Mouse (Mus musculus) cerebellum, postnatal 36 days (tissue): ENCODE data around the gene Gna14.

Experiments used
- DNase-seq, 2 experiments: peaks; one replicate each; pipeline ENCODE4 v3.0.0; 2021 to 2022; ENCODE audit warnings: mixed read lengths in 2 of 2

The Gna14 gene

GRCm38 (mm10) chr19:16457127-16457526 is 21.6 kb downstream of the Gna14 start:
- no peak for DNase-seq

- DNase-seq = no peak
Measured at GRCm38 (mm10) chr19:16459317-16459716, 23.8 kb downstream of the Gna14 start.

GRCm38 (mm10) chr19:16460292-16460691 is 24.7 kb downstream of the Gna14 start:
- no peak for DNase-seq

- no peak for DNase-seq
Measured at GRCm38 (mm10) chr19:16460831-16461230, 25.3 kb downstream of the Gna14 start.

- no peak for DNase-seq
Measured at GRCm38 (mm10) chr19:16462461-16462860, 26.9 kb downstream of the Gna14 start.

GRCm38 (mm10) chr19:16464730-16465129 is 29.2 kb downstream of the Gna14 start:
- no peak for DNase-seq

- no peak for DNase-seq
Measured at GRCm38 (mm10) chr19:16468756-16469374, 33.3 kb downstream of the Gna14 start.

GRCm38 (mm10) chr19:16472655-16473054 is 37.1 kb downstream of the Gna14 start:
- no peak for DNase-seq

GRCm38 (mm10) chr19:16477314-16477946 is 41.9 kb downstream of the Gna14 start:
- DNase-seq = no peak

- DNase-seq = no peak
Measured at GRCm38 (mm10) chr19:16478186-16478607, 42.6 kb downstream of the Gna14 start.

- no peak for DNase-seq
Measured at GRCm38 (mm10) chr19:16482047-16482446, 46.5 kb downstream of the Gna14 start.

- DNase-seq = no peak
Measured at GRCm38 (mm10) chr19:16484237-16484636, 48.7 kb downstream of the Gna14 start.

GRCm38 (mm10) chr19:16484671-16485070 is 49.1 kb downstream of the Gna14 start:
- no peak for DNase-seq

GRCm38 (mm10) chr19:16490756-16491155 is 55.2 kb downstream of the Gna14 start:
- no peak for DNase-seq

GRCm38 (mm10) chr19:16491497-16491896 is 55.9 kb downstream of the Gna14 start:
- DNase-seq = no peak

- no peak for DNase-seq
Measured at GRCm38 (mm10) chr19:16492453-16492852, 56.9 kb downstream of the Gna14 start.

- no peak for DNase-seq
Measured at GRCm38 (mm10) chr19:16494816-16495516, 59.4 kb downstream of the Gna14 start.

- no peak for DNase-seq
Measured at GRCm38 (mm10) chr19:16496016-16496415, 60.5 kb downstream of the Gna14 start.

GRCm38 (mm10) chr19:16502054-16502453 is 66.5 kb downstream of the Gna14 start:
- DNase-seq = no peak

GRCm38 (mm10) chr19:16506711-16507364 is 71.3 kb downstream of the Gna14 start:
- DNase-seq = no peak

GRCm38 (mm10) chr19:16510343-16511080 is 75.0 kb downstream of the Gna14 start:
- DNase-seq = no peak

GRCm38 (mm10) chr19:16511081-16511420 is 75.5 kb downstream of the Gna14 start:
- DNase-seq = no peak

- DNase-seq = no peak
Measured at GRCm38 (mm10) chr19:16514201-16514600, 78.6 kb downstream of the Gna14 start.
